Mouse (Mus musculus) testis, adult 2 months (tissue): Measurements from ENCODE around the gene Rarb. TPM values are rescaled to one million over a fixed set of nuclear protein-coding genes. Genes with fewer than 3 reads are reported as not detected.

Experiments
- H3K27ac ChIP-seq: fragments of 200-500 bp; 2 replicates; pipeline ENCODE4 v1.5.1; 2012; ENCODE audit warnings: low read depth, low read length; ENCODE audit not compliant: control insufficient read depth, insufficient read depth
- H3K27me3 ChIP-seq: fragments of 200-500 bp; 2 replicates; pipeline ENCODE4 v1.6.1; 2012; ENCODE audit warnings: mild to moderate bottlenecking, low read length, moderate library complexity; ENCODE audit not compliant: control insufficient read depth, insufficient read depth
- H3K36me3 ChIP-seq: fragments of 200-500 bp; 2 replicates; pipeline ENCODE4 v1.6.1; 2012; ENCODE audit warnings: mild to moderate bottlenecking, low read length; ENCODE audit not compliant: control insufficient read depth, insufficient read depth
- H3K4me1 ChIP-seq: fragments of 200-500 bp; 2 replicates; pipeline ENCODE4 v1.6.1; 2012; ENCODE audit warnings: low read length; ENCODE audit not compliant: control insufficient read depth, insufficient read depth
- H3K4me3 ChIP-seq: fragments of 200-500 bp; 2 replicates; pipeline ENCODE4 v1.5.1; 2012; ENCODE audit warnings: low read depth, mild to moderate bottlenecking, low read length, moderate library complexity, mixed read lengths; ENCODE audit not compliant: control insufficient read depth
- CTCF ChIP-seq: fragments of 200-500 bp; IDR thresholded peaks from 2 replicates; pipeline ENCODE4 v1.5.1; 2012; ENCODE audit warnings: low read depth, mild to moderate bottlenecking, inconsistent platforms, low read length, moderate library complexity; ENCODE audit not compliant: control insufficient read depth, insufficient read depth, insufficient replicate concordance
- POLR2A ChIP-seq: fragments of 200-500 bp; IDR thresholded peaks from 2 replicates; pipeline ENCODE4 v1.6.1; 2012; ENCODE audit warnings: low read depth, mild to moderate bottlenecking, inconsistent platforms, low read length, moderate library complexity; ENCODE audit not compliant: control insufficient read depth
- polyA plus RNA-seq: library from polyadenylated mRNA; depleted of rRNA; stranded (reverse); fragments of >200 nt; gene quantifications from 2 replicates; pipeline ENCODE4 v1.2.3, GENCODE M21; 2012

The Rarb gene
- polyA plus RNA-seq, 1 experiment = 5.6 TPM

DNA sequence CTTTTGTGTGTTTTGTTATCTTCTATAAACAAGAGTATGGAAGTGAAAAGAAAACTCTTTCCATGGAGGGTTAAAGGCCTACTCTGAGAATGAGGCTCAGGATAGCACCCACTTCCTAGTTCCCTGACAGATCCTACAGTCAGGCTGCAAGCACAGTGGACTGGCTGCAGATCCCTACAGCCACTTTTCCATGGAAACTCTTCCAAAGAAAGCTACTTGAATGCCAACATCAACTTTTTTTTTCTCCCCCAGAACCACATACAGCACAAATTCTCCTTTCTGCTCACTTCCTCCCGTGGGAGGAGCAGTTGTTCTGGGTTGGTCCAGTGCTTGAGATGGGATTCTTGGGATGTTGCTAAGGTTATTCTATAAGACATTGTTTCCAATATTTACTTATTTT, 66.3 kb downstream of the Rarb start:
- Histone ChIP-seq H3K36me3 (no peaks in the 10 kb centered on the region), H3K4me3 (no peak overlapping the region), H3K27me3 (no peaks in the 10 kb centered on the region), H3K27ac (no peak overlapping the region), H3K4me1 (no peaks in the 10 kb centered on the region)
- TF ChIP-seq CTCF (no peak), POLR2A (no peak)

GRCm38 (mm10) chr14:16746982-16747578, 71.9 kb downstream of the Rarb start:
- no peak overlapping the region for H3K27ac ChIP-seq
- H3K36me3 ChIP-seq = no peaks in the 10 kb centered on the region
- H3K4me1 ChIP-seq = no peaks in the 10 kb centered on the region
- H3K4me3 ChIP-seq = no peak overlapping the region
- TF ChIP-seq POLR2A = no peak
- TF ChIP-seq CTCF = no peak
- no peaks in the 10 kb centered on the region for H3K27me3 ChIP-seq

DNA sequence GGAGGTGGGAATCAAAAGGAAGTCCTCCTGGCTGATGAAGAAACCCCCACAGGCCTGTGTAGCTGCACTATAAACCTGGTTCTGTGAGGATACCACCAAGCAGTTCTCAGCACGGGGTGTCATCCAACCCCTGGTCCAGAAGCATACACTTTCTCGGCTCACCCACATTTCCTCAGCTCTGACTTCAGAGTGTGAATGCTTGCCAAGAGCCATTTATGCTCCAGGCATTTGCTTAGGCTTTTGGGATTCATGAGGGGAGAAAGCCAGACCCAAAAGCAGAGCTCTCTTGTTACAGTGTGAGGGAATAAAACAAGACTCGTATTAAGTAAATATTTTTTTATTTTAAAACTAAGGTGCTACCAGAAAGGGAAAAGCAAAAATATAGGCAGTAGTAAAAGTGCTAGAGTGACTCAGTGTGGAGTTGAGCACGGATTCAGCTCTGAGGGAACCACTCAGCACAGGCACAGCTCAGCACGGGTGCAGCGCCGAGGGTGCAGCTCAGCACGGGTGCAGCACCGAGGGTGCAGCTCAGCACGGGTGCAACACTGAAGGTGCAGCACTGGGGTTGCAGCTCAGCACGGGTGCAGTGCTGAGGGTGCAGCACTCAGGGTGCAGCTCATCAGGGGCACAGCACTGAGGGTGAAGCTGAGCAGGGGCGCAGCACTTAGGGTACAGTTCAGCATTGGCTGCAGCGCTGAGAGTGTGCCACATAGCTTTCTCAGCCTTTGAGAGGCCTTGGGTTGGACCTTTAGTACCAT, 77.8 kb downstream of the Rarb start:
- Histone ChIP-seq H3K4me3 (no peak overlapping the region), H3K4me1 (no peaks in the 10 kb centered on the region), H3K27ac (no peak overlapping the region), H3K27me3 (no peaks in the 10 kb centered on the region), H3K36me3 (no peaks in the 10 kb centered on the region)
- TF ChIP-seq POLR2A = no peak
- TF ChIP-seq CTCF = no peak

GRCm38 (mm10) chr14:16738538-16738937, 80.4 kb downstream of the Rarb start:
- H3K4me1 ChIP-seq = no peaks in the 10 kb centered on the region
- TF ChIP-seq CTCF (no peak), POLR2A (no peak)

GRCm38 (mm10) chr14:16737781-16738180, 81.2 kb downstream of the Rarb start:
- Histone ChIP-seq H3K4me1 (no peaks in the 10 kb centered on the region), H3K27ac (no peak overlapping the region), H3K27me3 (no peaks in the 10 kb centered on the region), H3K4me3 (no peak overlapping the region), H3K36me3 (no peaks in the 10 kb centered on the region)
- TF ChIP-seq POLR2A (no peak), CTCF (no peak)

More at GRCm38 (mm10) chr14:16738538-16738937, 80.4 kb downstream of the Rarb start:
- Histone ChIP-seq H3K4me3 (no peak overlapping the region), H3K27me3 (no peaks in the 10 kb centered on the region), H3K36me3 (no peaks in the 10 kb centered on the region), H3K27ac (no peak overlapping the region)

GRCm38 (mm10) chr14:16735331-16736012, 83.5 kb downstream of the Rarb start:
- Histone ChIP-seq H3K27ac (no peak overlapping the region), H3K36me3 (no peaks in the 10 kb centered on the region), H3K27me3 (no peaks in the 10 kb centered on the region), H3K4me1 (no peaks in the 10 kb centered on the region), H3K4me3 (no peak overlapping the region)
- TF ChIP-seq POLR2A (no peak), CTCF (no peak)

- Histone ChIP-seq H3K36me3 (no peaks in the 10 kb centered on the region), H3K27ac (no peak overlapping the region), H3K27me3 (no peaks in the 10 kb centered on the region), H3K4me1 (no peaks in the 10 kb centered on the region), H3K4me3 (no peak overlapping the region)
- TF ChIP-seq CTCF (no peak), POLR2A (no peak)
These were observed 85.2 kb downstream of the Rarb start for GRCm38 (mm10) chr14:16733595-16734298.
